Comparison of ENCODE assay signal across 27 mouse cellular contexts in genomic region chr17:8224072-8224471, GRCm38 (mm10). TPM values are rescaled to one million over a fixed set of nuclear protein-coding genes. Genes with fewer than 3 reads are reported as not detected.
"Had no signal": no experiment of that assay in that cellular context is flagged by ENCODE, and none has a peak within 500 bp of the region (broad histone marks: within the 10 kb centered on the region; RNA-seq: fewer than 3 reads in every experiment).

No protein-coding gene starts in this region.

- H3K27me3 ChIP-seq: heart, embryonic 13.5 days; heart, embryonic 15.5 days; hindbrain, embryonic 13.5 days; hindbrain, embryonic 15.5 days; intestine, embryonic 15.5 days; limb, embryonic 12.5 days had no signal

- H3K4me3 ChIP-seq: heart, adult 2 months; heart, embryonic 13.5 days; heart, embryonic 15.5 days; hindbrain, embryonic 13.5 days; hindbrain, embryonic 15.5 days; intestine, embryonic 15.5 days; layer of hippocampus, adult 2 months; left cerebral cortex, adult 2 months; limb, embryonic 10.5 days; limb, embryonic 12.5 days had no signal

- H3K36me3 ChIP-seq: heart, embryonic 13.5 days; heart, embryonic 15.5 days; hindbrain, embryonic 13.5 days; hindbrain, embryonic 15.5 days; intestine, embryonic 15.5 days; limb, embryonic 10.5 days; limb, embryonic 12.5 days had no signal

- H3K27ac ChIP-seq: heart, adult 2 months; heart, embryonic 13.5 days; heart, embryonic 15.5 days; hindbrain, embryonic 13.5 days; hindbrain, embryonic 15.5 days; hindbrain, postnatal 0 days; intestine, embryonic 15.5 days; layer of hippocampus, adult 2 months; left cerebral cortex, adult 2 months; limb, embryonic 10.5 days; limb, embryonic 12.5 days had no signal

- H3K4me1 ChIP-seq: heart, embryonic 15.5 days; hindbrain, embryonic 13.5 days; hindbrain, embryonic 15.5 days; intestine, embryonic 15.5 days; limb, embryonic 10.5 days; limb, embryonic 12.5 days had no signal

- DNase-seq: forebrain, postnatal 0 days; gastrocnemius, postnatal 14 days; gastrocnemius, postnatal 36 days; heart, adult 11 months; heart, postnatal 14 days; heart, postnatal 36 days; kidney, adult 18-20 months; kidney, adult 8-10 months; kidney, postnatal 10 days; kidney, postnatal 4 days had no signal

RNA-seq across cellular contexts. Expression of gene Ccr6, which starts 11.8 kb away (rescaled TPM):
- polyA plus RNA-seq: forebrain, postnatal 0 days; heart, embryonic 11.5 days; heart, embryonic 13.5 days; heart, postnatal 0 days; hindbrain, embryonic 11.5 days; hindbrain, embryonic 13.5 days; hindbrain, embryonic 15.5 days; hindbrain, postnatal 0 days; kidney, embryonic 14.5 days; kidney, embryonic 16.5 days; limb, embryonic 10.5 days; limb, embryonic 12.5 days; limb, embryonic 14.5 days had no signal
